Mouse (Mus musculus) MEL-GATA-1-ER (cell line): ENCODE data around the gene Tpcn2.

Experiments used
- DNase-seq: peaks from one replicate; pipeline ENCODE4 v3.0.0-alpha.2; 2012; ENCODE audit warnings: low read depth; ENCODE audit errors: extremely low read depth

The Tpcn2 gene

GRCm38 (mm10) chr7:145155666-145156065, 128.1 kb downstream of the Tpcn2 start:
- no peak for DNase-seq

- DNase-seq: no peak
Measured at GRCm38 (mm10) chr7:145154066-145154465, 129.7 kb downstream of the Tpcn2 start.

GRCm38 (mm10) chr7:145151845-145152244, 132.0 kb downstream of the Tpcn2 start:
- no peak for DNase-seq

GRCm38 (mm10) chr7:145148902-145149301, 134.9 kb downstream of the Tpcn2 start:
- DNase-seq: no peak

GRCm38 (mm10) chr7:145147973-145148698, 135.7 kb downstream of the Tpcn2 start:
- DNase-seq: no peak

GRCm38 (mm10) chr7:145146252-145146930, 137.4 kb downstream of the Tpcn2 start:
- no peak for DNase-seq

- no peak for DNase-seq
Measured at GRCm38 (mm10) chr7:145143502-145144070, 140.2 kb downstream of the Tpcn2 start.

GRCm38 (mm10) chr7:145140656-145141055, 143.2 kb downstream of the Tpcn2 start:
- DNase-seq: no peak

GRCm38 (mm10) chr7:145139576-145139975, 144.2 kb downstream of the Tpcn2 start:
- no peak for DNase-seq

GRCm38 (mm10) chr7:145139100-145139499, 144.7 kb downstream of the Tpcn2 start:
- no peak for DNase-seq

GRCm38 (mm10) chr7:145137871-145138270, 145.9 kb downstream of the Tpcn2 start:
- DNase-seq: no peak

- no peak for DNase-seq
Measured at GRCm38 (mm10) chr7:145136831-145137230, 147.0 kb downstream of the Tpcn2 start.
